Mouse (Mus musculus) heart, postnatal 0 days (tissue): ENCODE results near the gene Gprc5b.

Source experiments
- CTCF ChIP-seq: IDR thresholded peaks from 2 replicates; pipeline ENCODE4 v1.5.1; 2016; ENCODE audit warnings: antibody characterized with exemption, control low read depth, low read depth
- EP300 ChIP-seq: IDR thresholded peaks from 2 replicates; pipeline ENCODE4 v1.6.1; 2016; ENCODE audit warnings: antibody characterized with exemption, low read depth

- TF ChIP-seq CTCF (no peak), EP300 (no peak)
Observed at GRCm38 (mm10) chr7:118935306-118935705, 59.7 kb downstream of the Gprc5b start.
